Mouse (Mus musculus): ENCODE results near the gene Tssk1.

GRCm38 (mm10) chr16:17875174-17875573 lies 18.8 kb upstream of the Tssk1 start:
- TF ChIP-seq JUND (IDR thresholded peaks at IDR 0.05; ENCODE audit: low read depth, low read length) (no peak), ZNF384 (IDR thresholded peaks at IDR 0.05; ENCODE audit: low read depth, low read length) (no peak), CTCF (IDR thresholded peaks at IDR 0.05 in 2 of 3, conservative IDR thresholded peaks at IDR 0.05 in 1 of 3; ENCODE audit: control insufficient read depth in 1 of 3, insufficient read depth in 1 of 3, low read depth in 2 of 3, low read length in 3 of 3, poor library complexity in 1 of 3, severe bottlenecking in 1 of 3) (no peak), MAX (IDR thresholded peaks at IDR 0.05; ENCODE audit: low read length) (no peak), MYC (IDR thresholded peaks at IDR 0.05; ENCODE audit: low read depth, low read length) (no peak), UBTF (IDR thresholded peaks at IDR 0.05; ENCODE audit: borderline replicate concordance, insufficient read depth, low read depth, low read length) (no peak), SIN3A (IDR thresholded peaks at IDR 0.05; ENCODE audit: low read length) (no peak), KAT2A (conservative IDR thresholded peaks at IDR 0.05; ENCODE audit: low read depth, low read length) (no peak), ZC3H11A (IDR thresholded peaks at IDR 0.05; ENCODE audit: low read depth, low read length) (no peak), NELFE (IDR thresholded peaks at IDR 0.05; ENCODE audit: low read depth, low read length) (no peak), POLR2AphosphoS5 (IDR thresholded peaks at IDR 0.05; ENCODE audit: borderline replicate concordance, low read depth, low read length) (no peak), GATA1 (IDR thresholded peaks at IDR 0.05; ENCODE audit: low read depth, low read length) (no peak)

Measured in MEL (cell line).